Mouse (Mus musculus): ENCODE data around the gene Amigo3. TPM values are rescaled to one million over a fixed set of nuclear protein-coding genes. Genes with fewer than 3 reads are reported as not detected.

Gene Amigo3
- polyA plus RNA-seq, 1 experiment from 2014 or later: 2.0 TPM

DNA sequence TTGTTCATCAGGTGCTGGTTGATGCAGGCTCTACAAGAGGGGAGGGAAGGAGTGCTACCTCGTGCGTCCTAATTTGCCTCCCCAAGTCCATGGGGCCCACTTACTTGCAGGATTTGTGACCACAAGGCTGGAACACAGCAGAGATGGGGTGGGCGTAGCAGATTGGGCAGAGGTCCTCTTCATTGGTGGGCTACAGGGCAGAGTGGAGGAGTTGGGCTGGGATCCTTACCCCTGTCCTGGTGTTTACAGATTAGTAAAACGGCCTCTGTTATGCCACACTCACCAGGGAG lies 1.1 kb upstream of the Amigo3 start:
- no peak for DNase-seq (ENCODE audit: low spot score)

- DNase-seq (ENCODE audit: low spot score): no peak
Measured at GRCm38 (mm10) chr9:108052411-108052810, 548 bp upstream of the Amigo3 start.

DNA sequence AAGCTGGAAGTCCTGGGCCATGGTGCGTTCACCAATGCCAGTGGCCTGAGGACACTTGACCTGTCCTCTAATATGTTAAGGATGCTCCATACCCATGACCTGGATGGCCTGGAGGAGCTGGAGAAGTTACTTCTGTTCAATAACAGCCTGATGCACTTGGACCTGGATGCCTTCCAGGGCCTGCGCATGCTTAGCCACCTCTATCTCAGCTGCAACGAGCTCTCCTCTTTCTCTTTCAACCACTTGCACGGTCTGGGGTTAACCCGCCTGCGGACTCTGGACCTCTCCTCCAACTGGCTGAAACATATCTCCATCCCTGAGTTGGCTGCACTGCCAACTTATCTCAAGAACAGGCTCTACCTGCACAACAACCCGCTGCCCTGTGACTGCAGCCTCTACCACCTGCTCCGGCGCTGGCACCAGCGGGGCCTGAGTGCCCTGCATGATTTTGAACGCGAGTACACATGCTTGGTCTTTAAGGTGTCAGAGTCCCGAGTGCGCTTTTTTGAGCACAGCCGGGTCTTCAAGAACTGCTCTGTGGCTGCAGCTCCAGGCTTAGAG lies 786 bp downstream of the Amigo3 start:
- no peak for DNase-seq (ENCODE audit: low spot score)

GRCm38 (mm10) chr9:108054331-108055040 lies 1.5 kb downstream of the Amigo3 start:
- DNase-seq (ENCODE audit: low spot score): no peak

DNA sequence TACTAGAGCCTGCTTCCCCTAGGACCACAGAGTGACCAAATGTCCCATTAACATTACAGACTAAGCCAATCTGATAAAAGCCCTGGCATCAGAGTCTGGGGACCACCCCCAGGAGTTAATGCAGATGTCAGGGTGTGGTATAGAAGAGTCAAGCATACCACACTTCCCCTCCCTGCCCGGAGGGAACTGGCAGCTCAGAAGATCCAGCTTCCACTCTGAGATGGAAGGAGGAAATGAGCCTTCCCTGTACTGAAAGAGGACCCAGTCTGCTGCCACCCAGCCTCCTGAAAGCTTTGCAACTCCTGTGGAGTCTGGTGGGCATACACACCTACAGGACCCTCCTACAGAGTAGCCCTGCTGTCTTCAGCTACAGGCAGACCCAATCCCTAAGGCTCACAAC lies 2.1 kb downstream of the Amigo3 start:
- DNase-seq (ENCODE audit: low spot score): no peak

DNA sequence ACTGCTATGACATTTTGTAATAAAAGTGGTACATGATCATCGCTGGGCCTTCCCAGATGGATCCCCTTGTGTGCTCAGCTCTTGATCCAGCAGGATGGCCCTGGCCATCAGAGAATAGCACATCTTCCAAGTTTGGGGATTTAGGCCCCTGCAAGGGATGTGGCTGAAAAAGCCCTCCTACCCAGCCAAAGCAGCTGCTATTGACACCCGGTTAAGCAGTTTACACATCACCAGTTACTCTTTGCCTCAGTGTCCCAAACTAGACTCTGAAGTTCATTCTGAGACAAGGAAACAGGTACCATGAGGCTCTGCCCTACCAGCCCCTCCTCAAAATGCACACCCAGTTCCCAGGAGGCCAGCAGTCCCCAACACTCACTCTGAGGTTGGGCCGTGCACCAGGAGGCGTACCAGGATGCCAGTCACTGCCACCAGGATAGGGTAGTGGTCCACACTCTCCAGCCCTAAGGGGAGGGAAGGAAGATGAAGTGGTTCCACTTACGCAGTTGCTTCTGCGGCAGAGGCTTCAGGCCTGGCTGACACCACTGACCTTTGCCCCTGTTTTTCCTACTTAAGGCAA lies 2.8 kb downstream of the Amigo3 start:
- no peak for DNase-seq (ENCODE audit: low spot score)

GRCm38 (mm10) chr9:108056361-108057261 lies 3.7 kb downstream of the Amigo3 start:
- DNase-seq (ENCODE audit: low spot score): no peak

- no peak for DNase-seq (ENCODE audit: low spot score)
Measured at GRCm38 (mm10) chr9:108057262-108057562, 4.3 kb downstream of the Amigo3 start.

GRCm38 (mm10) chr9:108058291-108058690 lies 5.3 kb downstream of the Amigo3 start:
- no peak for DNase-seq (ENCODE audit: low spot score)

GRCm38 (mm10) chr9:108062142-108062541 lies 9.2 kb downstream of the Amigo3 start:
- DNase-seq (ENCODE audit: low spot score): no peak

DNA sequence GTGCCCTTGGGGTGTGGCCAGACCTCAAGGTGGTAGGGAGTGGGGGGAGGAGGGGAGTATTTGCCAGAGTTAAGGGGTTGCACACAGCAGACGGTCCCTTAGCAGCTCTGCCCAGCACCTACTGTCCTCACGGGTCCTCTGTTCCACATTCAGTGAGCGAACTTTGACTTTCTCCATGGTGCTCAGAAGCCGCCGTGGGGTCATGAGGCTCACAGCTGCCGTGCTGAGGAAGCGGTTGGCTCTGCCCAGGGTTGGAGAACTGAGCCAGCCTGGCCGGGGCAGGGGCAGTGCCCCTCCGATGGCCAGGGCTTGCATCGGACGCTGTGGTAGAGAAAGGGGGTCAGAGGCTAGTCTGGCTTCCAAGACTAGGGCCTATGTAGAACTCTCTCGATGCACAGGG lies 10.4 kb downstream of the Amigo3 start:
- DNase-seq (ENCODE audit: low spot score): no peak

DNA sequence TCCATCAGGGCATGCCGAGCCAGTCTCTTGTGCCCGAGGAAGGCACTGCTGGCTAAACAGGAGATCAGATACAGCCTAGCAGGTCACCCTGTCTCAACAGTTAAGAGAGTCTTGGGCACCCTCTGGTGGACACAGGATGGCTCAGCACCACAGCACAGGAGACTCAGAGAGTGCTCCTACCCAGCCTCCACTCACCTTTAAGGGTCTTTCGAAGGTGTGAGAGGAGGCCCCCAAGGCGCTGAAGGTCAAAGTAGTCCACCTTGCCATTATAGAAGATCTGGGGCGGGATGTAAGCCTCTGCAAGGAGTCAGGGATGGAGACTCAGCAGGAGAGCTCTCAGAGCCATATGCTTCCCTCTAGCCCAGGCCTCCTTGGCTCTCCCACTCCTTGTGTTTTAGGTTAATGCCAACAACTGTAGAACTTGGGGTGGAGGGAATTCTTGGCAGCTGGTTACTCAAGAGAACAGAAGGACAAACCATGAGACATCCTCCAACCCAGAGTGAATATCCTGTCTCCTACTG lies 12.6 kb downstream of the Amigo3 start:
- peak; percentile 71 for DNase-seq (ENCODE audit: low spot score)

DNA sequence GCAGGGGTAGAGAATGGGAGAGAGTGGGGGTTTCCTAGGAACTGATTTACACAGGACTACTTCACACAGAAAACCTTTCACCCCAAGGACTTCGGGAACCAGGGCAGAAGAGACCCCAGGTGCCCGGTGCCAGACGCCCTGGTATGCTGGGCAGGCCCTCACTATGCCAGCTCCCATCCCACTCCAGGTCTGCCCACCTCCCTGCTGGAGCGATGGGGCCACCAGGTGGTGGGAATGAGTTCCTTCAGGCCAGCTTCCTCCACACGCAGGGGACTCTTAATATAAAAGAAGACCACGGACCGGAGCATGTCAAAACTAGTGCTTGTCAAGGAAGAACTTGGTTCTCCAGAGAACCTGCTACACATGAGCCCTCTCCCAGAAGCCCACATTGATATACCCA lies 14.2 kb downstream of the Amigo3 start:
- DNase-seq (ENCODE audit: low spot score): no peak

DNA sequence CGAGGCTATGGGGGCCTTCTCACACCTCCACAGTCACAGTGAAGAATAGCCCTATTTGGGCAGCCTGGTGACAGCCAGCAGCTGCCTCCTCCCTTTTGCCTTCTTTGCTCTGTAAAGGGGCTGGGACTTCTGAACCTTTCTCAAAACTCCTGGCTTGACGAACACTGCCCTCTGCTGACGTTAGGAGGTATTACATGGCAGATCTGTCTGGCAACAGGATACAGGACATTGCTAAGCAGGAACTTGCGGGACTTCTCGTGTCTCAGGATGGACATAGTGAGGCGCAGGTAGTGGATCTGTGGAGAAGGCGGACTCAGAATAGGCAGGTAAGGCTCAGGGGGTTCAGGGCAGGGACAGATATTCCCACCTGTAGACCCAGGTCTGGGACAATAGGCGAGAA lies 14.9 kb downstream of the Amigo3 start:
- DNase-seq (ENCODE audit: low spot score): peak; percentile 87

- DNase-seq (ENCODE audit: low spot score): no peak
Measured at GRCm38 (mm10) chr9:108069007-108069406, 16.0 kb downstream of the Amigo3 start.

DNA sequence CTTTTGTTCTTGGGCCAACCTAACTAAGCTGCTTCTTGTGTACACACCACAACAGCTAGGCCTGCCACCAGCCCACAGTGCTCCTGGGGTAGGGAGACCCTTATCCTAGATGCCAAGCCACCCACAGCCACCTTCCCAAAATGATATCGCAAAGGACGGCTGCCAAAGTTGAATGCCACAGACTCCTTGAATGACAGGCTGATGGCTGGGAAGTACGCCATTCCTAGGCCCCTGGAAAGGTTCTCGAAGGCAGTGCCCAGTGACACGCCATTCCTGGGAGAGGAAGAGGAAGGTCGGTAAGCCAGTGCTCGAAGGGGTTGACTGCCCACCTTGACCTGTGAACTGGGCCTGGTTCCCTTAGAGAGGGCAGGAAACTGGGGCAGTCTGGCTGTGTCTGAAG lies 16.6 kb downstream of the Amigo3 start:
- no peak for DNase-seq (ENCODE audit: low spot score)

GRCm38 (mm10) chr9:108071801-108072200 lies 18.8 kb downstream of the Amigo3 start:
- no peak for DNase-seq (ENCODE audit: low spot score)

- no peak for DNase-seq (ENCODE audit: low spot score)
Measured at GRCm38 (mm10) chr9:108072481-108072924, 19.5 kb downstream of the Amigo3 start.

- DNase-seq (ENCODE audit: low spot score): no peak
Measured at GRCm38 (mm10) chr9:108073141-108073930, 20.4 kb downstream of the Amigo3 start.

DNA sequence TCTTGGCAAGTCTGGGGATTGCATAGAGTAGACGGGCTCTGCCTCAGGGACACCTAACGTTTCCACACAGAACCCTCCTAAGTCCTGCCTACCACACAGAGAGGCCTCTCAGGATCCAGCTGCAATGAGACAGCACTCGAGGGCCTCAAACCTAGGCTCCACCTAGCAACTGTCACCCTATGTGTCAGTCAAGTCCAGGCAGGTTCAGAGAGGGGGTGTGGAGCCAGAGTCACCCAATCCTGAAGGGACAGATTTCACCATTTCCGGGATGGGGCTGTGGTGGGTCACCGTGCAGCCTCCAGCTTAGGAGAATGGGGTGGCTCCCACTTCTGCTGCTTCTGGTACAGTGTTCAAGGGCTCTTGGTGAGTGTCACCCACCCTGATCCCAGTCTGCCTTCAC lies 27.2 kb downstream of the Amigo3 start, which contains the start of gene Mst1:
TSS of gene Mst1 (plus strand) at position 269 of the 400 bp plus-strand sequence.
- DNase-seq (ENCODE audit: low spot score): no peak

- DNase-seq (ENCODE audit: low spot score): no peak
Measured at GRCm38 (mm10) chr9:108082549-108082948, 29.6 kb downstream of the Amigo3 start.
